Mouse (Mus musculus): ENCODE results near the gene Rapgef6. TPM values are rescaled to one million over a fixed set of nuclear protein-coding genes. Genes with fewer than 3 reads are reported as not detected.

Rapgef6 gene
- 10 to 100 TPM; 42.9 to 53.3 TPM for total RNA-seq (2021)
- long read RNA-seq, experiment 1, partial matches to known transcripts = 0 of 3 reads
- long read RNA-seq, experiment 1, other reads (novel, unspliced or antisense) = 3 of 3 reads
- long read RNA-seq, experiment 2, full-length matches to known transcripts = 3 of 13 reads
- long read RNA-seq, experiment 2, partial matches to known transcripts = 6 of 13 reads
- long read RNA-seq, experiment 2, other reads (novel, unspliced or antisense) = 4 of 13 reads

DNA sequence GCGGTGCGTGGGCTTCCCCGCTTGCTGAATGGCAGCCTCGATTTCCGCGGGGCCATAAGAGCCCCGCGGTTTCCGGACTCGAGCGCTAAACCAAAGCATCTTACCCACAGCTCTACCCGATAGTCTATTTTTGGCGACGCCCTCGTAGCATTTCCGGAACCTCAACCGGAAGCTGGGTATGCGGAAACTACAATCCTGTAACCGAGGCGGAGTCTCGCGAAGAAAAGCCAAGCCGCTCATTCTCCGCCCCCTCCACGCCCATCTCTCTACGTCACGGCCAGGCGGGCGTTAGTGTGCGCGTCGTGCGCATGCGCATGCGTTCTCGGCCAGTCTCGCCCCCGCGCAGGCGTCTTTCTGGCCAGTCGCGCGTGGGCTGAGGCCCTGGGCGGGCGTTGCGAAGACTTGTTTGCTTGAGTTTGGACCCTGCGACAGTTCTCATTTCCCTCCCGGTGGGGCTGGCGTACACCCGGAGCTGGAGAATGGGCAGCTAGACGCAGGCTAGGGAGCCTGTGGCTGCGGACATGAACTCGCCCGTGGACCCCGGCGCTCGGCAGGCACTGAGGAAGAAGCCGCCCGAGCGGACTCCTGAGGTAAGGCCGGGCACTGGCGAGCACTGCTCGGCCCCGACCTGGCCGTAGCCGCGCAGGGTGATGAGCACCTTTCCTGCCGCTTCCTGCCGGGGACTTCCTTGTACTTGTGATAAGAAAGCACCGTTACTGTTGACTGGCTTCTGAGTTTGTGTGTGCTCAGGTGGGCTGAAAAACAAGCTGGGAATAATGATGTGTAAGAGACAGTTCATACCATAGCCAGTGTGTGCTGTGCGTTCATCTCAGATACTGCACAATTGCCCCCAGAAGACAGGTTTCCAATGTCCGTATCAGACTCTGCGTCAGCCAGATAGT is at the start of gene Rapgef6:
Rapgef6 (plus strand) TSS at position 319 of the 902 bp plus-strand sequence.
- TF ChIP-seq CTCF (conservative IDR thresholded peaks at IDR 0.05) = no peak
- Histone ChIP-seq H3K4me3 (peak within 1 kb of the TSS; percentile 64), H3K27ac (peak within 1 kb of the TSS; percentile 95)
- DNase-seq (ENCODE audit: low spot score in 2 of 2) = peak; percentile 98 to 99

DNA sequence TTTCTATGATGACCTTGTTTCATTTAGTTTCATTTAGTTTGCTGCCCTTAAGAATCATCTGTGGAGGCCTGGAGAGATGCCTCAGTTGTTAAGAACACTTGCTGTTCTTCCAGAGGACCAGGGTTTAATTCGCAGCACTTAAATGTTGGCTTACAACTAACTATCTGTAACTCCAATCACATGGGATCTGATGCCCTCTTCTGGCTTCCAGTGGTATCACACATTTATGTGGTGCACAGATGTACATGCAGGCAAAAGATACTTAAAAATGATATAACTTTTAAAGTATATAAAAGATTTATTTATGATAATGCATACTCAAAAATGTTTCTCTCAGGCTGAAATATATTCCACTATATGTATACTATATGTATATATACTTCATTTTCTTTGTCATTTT is 44.2 kb upstream of the Rapgef6 start:
- TF ChIP-seq CTCF (conservative IDR thresholded peaks at IDR 0.05) = peak; percentile 69
- no peak for DNase-seq (ENCODE audit: low spot score in 2 of 2)
- H3K27ac ChIP-seq = no peak overlapping the region
- no peak overlapping the region for H3K4me3 ChIP-seq

DNA sequence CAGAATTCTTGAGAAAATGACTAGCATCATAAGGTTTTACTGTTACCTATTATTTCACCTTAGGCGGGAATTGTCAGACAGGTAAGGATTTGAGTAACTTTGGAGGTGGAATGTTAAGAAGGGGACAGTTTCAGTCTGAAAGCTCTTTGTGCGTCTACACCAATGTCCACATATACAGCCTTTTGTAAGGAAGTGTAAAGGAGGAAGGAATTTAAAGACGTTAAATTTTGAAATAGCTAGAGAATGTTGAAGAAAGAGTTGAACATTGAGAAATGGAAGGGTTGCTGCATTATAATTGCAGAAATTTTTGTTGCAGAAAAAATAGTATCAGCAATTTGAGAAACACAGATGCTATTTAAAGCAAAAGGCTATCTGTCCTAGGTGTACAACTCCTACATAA is 36.6 kb upstream of the Rapgef6 start:
- TF ChIP-seq CTCF (conservative IDR thresholded peaks at IDR 0.05) = no peak
- Histone ChIP-seq H3K27ac (no peak overlapping the region), H3K4me3 (no peak overlapping the region)
- no peak for DNase-seq (ENCODE audit: low spot score in 2 of 2)

DNA sequence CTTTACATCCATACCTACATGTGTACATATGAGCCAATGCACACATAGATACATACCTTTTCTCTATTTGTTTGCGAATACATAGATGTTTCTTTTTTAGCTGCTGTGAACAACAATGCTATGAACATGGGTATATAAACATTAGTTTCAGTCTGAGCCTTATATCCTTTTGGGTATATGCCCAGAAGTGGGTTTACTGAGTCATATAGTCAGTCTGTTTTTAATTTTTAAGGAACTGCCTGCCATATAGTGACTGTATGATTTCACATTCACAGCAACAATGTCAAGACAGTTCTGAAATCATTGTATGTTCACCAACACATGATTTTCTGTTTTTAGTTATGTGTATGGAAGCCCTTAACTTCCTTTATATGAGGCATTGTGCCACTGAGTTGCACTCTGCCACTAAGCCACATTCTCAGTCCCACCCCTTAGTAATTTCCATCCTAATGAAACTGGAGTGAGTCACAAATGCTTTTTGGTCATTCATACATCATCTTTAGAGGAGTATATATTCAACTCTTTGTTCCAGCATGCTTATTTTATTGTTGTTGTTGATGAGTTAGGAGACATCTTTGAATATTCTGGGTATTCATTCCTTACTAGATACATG is 30.6 kb upstream of the Rapgef6 start:
- no peak for TF ChIP-seq CTCF (conservative IDR thresholded peaks at IDR 0.05)
- Histone ChIP-seq H3K27ac (no peak overlapping the region), H3K4me3 (no peak overlapping the region)
- no peak for DNase-seq (ENCODE audit: low spot score in 2 of 2)

DNA sequence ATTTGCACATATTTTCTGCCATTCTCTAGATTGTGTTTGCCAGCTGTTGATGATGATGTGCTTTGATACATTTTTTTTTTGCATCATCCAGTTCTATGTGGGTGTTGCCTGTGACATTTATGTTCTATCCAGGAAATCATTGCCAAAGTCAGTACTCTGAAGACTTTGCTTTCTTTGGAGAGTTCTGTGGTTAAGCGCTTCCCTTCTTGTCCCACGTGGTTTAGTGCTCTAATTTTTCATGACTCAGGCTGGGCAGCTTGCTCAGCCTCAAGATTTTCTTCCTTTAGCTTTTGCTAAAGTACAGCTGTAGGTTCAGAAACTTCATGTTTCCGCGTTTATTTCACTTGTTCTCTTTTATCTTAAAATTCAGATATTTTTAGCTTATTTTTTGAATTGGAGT is 30.1 kb upstream of the Rapgef6 start:
- no peak overlapping the region for H3K4me3 ChIP-seq
- no peak overlapping the region for H3K27ac ChIP-seq
- no peak for DNase-seq (ENCODE audit: low spot score in 2 of 2)
- no peak for TF ChIP-seq CTCF (conservative IDR thresholded peaks at IDR 0.05)

DNA sequence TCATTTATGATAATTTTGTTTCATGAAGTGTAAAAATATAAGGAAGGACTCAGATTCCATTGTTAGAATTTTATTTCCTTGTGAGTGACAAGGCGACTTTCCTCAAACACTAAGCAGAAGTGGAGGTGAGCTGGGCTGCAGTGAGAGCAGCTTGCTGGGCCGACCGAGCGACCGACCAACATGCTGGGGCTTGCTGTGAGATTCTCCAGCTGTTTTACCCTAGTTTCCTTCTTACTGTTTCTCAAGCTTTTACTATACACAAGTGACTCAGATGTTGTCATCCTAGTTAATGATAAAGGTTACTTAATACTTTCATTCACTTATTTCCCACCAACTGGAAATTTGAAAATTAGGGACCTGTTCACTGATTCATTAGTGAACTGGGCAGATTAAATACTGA is 22.8 kb upstream of the Rapgef6 start:
- no peak overlapping the region for H3K27ac ChIP-seq
- no peak for DNase-seq (ENCODE audit: low spot score in 2 of 2)
- H3K4me3 ChIP-seq = no peak overlapping the region
- no peak for TF ChIP-seq CTCF (conservative IDR thresholded peaks at IDR 0.05)

DNA sequence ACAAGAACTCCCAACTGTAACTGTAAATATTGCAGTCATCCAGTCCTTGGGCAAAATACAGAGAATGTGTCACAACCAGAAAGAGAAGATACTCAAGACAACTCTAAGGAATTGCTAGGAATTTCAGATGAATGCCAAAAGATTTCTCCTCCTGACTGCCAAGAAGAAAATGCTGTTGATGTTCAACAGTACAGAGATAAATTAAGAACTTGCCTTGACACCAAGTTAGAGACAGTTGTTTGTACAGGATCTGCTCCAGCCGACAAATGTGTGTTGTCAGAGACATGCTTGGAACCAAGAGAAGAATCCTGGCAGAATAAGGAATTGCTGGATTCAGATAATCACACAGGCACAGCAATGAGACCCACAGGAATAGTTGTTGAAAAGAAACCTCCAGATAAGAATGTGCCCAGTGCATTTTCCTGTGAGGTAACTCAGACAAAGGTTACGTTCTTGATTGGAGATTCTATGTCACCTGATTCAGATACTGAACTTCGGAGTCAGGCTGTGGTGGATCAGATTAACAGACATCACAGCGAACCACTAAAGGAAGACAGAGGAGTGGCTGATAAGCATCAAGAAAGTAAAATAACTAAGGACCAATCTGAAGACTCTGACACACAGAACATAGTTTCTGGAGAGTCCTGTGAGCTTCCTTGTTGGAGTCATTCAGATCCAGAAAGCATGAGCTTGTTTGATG is 20.0 kb upstream of the Rapgef6 start:
- no peak overlapping the region for H3K4me3 ChIP-seq
- H3K27ac ChIP-seq = no peak overlapping the region
- no peak for TF ChIP-seq CTCF (conservative IDR thresholded peaks at IDR 0.05)
- DNase-seq (ENCODE audit: low spot score in 2 of 2) = no peak

DNA sequence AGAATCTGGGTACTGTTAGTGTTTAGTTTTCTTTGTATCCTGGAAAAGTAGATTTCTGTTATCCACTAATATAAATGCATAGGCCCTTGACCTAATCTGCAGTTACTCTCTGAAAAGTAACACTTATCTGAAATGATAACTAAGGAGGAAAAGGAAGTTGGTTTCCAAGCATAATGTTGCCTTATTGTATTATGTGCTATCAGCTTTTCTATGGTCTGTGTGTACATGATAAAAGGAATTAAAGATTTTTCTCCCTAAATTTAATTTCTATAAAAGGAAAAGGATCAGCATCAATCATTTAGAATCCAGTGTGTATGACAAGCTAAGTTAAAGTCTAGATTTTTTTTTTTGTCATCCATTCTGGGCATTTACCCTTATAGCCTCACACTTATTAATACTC is 9.1 kb upstream of the Rapgef6 start:
- Histone ChIP-seq H3K4me3 (no peak overlapping the region), H3K27ac (no peak overlapping the region)
- TF ChIP-seq CTCF (conservative IDR thresholded peaks at IDR 0.05) = no peak
- DNase-seq (ENCODE audit: low spot score in 2 of 2) = no peak

DNA sequence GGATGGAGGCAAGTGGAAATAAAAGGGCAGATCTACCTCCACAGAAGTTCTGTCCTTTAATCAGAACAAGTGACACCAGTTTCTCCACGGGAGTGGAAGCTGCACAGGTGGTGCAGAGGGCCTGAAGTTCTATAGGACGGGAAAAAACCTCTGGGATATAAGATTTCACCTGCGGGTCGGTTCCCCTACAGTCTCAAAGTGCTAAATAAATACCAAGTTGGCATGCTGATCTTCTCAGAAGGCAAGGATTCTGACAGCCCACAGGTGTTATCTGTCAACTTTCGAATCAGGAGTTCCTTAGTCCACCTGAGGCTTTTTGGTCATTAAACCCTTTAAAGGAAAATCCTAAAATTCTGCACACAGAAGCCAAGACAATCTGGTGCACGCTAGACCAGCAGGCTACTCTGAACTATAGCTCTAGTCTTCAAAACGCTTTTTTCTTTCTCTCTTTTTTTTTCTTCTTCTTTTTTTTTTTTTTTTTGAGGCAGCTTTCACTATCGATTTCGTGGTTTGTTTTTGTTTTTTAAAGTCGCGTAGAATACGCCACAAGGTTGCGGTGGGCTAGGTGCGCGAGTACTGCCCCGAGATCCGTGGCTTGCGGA is 619 bp upstream of the Rapgef6 start:
- TF ChIP-seq CTCF (conservative IDR thresholded peaks at IDR 0.05) = no peak
- Histone ChIP-seq H3K4me3 (peak overlapping the region; percentile 64), H3K27ac (peak overlapping the region; percentile 95)
- DNase-seq (ENCODE audit: low spot score in 2 of 2) = no peak

DNA sequence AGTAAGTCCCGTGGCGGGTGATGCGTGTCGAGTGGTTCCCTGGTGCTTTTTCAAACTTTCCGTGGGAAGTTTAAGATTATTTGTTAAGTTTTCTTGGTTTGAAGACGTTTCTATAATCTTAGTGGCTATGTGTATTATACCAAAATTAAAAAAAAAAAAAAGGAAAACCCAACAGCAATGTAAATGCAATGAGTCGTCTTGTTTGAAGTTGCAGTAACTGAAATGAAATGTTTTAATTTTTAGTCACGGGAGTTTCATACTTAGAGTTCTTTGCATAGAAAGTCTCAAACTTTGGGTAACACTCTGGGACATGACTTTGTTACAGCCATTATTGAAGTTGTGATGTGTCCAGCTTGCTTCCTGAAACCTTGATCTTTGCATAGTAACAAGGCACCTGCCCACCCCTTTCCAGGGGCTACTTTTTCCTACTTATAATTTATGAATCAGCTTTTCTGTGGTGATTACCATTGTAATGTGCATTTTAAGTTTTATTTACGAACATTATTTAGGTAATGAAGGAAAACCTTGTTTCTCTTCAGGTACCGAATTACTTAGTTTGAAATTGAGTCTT is 869 bp downstream of the Rapgef6 start:
- TF ChIP-seq CTCF (conservative IDR thresholded peaks at IDR 0.05) = no peak
- H3K4me3 ChIP-seq = peak overlapping the region; percentile 64
- no peak for DNase-seq (ENCODE audit: low spot score in 2 of 2)
- peak overlapping the region; percentile 89 for H3K27ac ChIP-seq

DNA sequence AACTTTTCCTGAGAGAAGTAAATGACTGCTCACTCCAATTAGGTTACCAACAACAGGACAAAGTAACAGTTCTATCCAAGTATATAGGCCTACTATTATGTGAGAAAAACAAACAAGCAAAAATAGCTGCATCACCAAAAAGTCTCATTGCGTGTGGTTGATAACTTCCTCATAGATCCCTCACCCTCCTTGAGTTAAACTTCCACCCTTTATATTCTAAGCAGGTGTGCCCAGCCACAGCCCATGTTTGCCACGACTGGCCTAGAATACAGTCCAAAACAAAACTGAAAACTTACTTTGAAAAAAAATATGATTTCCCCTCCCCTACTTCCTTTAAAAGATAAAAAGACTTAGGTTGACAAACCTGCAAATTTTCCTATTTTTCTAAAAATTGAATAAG is 5.4 kb downstream of the Rapgef6 start:
- Histone ChIP-seq H3K27ac (no peak overlapping the region), H3K4me3 (no peak overlapping the region)
- DNase-seq (ENCODE audit: low spot score in 2 of 2) = no peak
- no peak for TF ChIP-seq CTCF (conservative IDR thresholded peaks at IDR 0.05)

DNA sequence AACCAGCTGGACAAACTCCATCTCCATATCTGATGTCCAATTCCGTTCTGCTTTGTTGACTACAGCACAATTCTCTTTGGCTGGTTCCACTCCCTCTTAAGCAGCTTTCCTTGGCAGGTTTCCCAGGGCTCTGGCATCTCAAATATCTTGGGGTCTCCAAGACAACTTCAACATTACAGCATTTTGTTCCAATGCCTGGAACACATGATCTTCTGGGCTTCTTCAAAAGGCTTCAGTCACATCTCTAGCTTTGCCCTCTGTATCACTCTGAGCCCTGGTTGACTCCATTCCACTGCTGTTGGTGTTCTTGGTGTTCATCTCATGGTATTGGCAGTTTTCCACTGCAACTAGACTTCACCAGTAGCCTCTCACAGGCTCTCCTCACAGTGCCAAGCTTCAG is 7.7 kb downstream of the Rapgef6 start:
- Histone ChIP-seq H3K4me3 (no peak overlapping the region), H3K27ac (no peak overlapping the region)
- no peak for DNase-seq (ENCODE audit: low spot score in 2 of 2)
- no peak for TF ChIP-seq CTCF (conservative IDR thresholded peaks at IDR 0.05)
